Mouse (Mus musculus) megakaryocyte, embryonic 14.5 days (primary cell): Measurements from ENCODE around the gene Srrm3.

Experiments
- FLI1 ChIP-seq: IDR thresholded peaks from 2 replicates; pipeline ENCODE4 v1.6.1; 2012; ENCODE audit warnings: low read length, inconsistent platforms, mixed read lengths
- GATA1 ChIP-seq: IDR thresholded peaks from 3 replicates; pipeline ENCODE4 v1.6.1; 2012; ENCODE audit warnings: mixed read lengths, low read length, inconsistent platforms, borderline replicate concordance

GRCm38 (mm10) chr5:135906846-135907245 lies 100.2 kb downstream of the Srrm3 start:
- TF ChIP-seq GATA1 (no peak), FLI1 (no peak)
